Mouse (Mus musculus) liver, postnatal 0 days (tissue): ENCODE data around the gene Qdpr. TPM values are rescaled to one million over a fixed set of nuclear protein-coding genes. Genes with fewer than 3 reads are reported as not detected.

Experiments
- ATAC-seq: fragments of 200-750 bp; cut with Nextera tagmentation; 2 replicates; pipeline ENCODE4 v1.8.0; 2017; ENCODE audit warnings: mild to moderate bottlenecking, moderate library complexity
- DNase-seq: peaks from one replicate; pipeline ENCODE4 v3.0.0-alpha.2; 2016
- H3K27ac ChIP-seq: fragments of 300-500 bp; sonication (generic); 2 replicates; pipeline ENCODE4 v1.5.1; 2014; ENCODE audit warnings: antibody characterized with exemption, moderate library complexity, mild to moderate bottlenecking, low read depth
- H3K27me3 ChIP-seq: fragments of 300-500 bp; sonication (generic); 2 replicates; pipeline ENCODE4 v1.6.1; 2014; ENCODE audit warnings: low read length, control low read depth, mixed read lengths; ENCODE audit not compliant: insufficient read depth
- H3K36me3 ChIP-seq: fragments of 300-500 bp; sonication (generic); replicated peaks from 2 replicates; pipeline ENCODE4 v1.6.1; 2014; ENCODE audit warnings: mild to moderate bottlenecking, control low read depth, low read length, moderate library complexity, mixed read lengths; ENCODE audit not compliant: insufficient read depth
- H3K4me1 ChIP-seq: fragments of 300-500 bp; sonication (generic); 2 replicates; pipeline ENCODE4 v1.6.1; 2014; ENCODE audit warnings: antibody characterized with exemption, mild to moderate bottlenecking, control low read depth; ENCODE audit not compliant: insufficient read depth
- H3K4me2 ChIP-seq: fragments of 300-500 bp; sonication (generic); 2 replicates; pipeline ENCODE4 v1.6.1; 2014; ENCODE audit warnings: low read depth, mild to moderate bottlenecking, low read length, moderate library complexity, mixed read lengths
- H3K4me3 ChIP-seq: fragments of 300-500 bp; sonication (generic); 2 replicates; pipeline ENCODE4 v1.5.1; 2014; ENCODE audit warnings: low read depth, low read length
- H3K9ac ChIP-seq: fragments of 300-500 bp; sonication (generic); replicated peaks from 2 replicates; pipeline ENCODE4 v1.6.1; 2014; ENCODE audit warnings: mild to moderate bottlenecking, moderate library complexity
- H3K9me3 ChIP-seq: fragments of 300-500 bp; sonication (generic); 2 replicates; pipeline ENCODE4 v1.6.1; 2016; ENCODE audit warnings: mild to moderate bottlenecking, control low read depth, low read length, mixed read lengths
- CTCF ChIP-seq: sonication (generic); IDR thresholded peaks from 2 replicates; pipeline ENCODE4 v1.5.1; 2016; ENCODE audit warnings: antibody characterized with exemption, low read depth
- EP300 ChIP-seq: IDR thresholded peaks from 2 replicates; pipeline ENCODE4 v1.6.1; 2016; ENCODE audit warnings: antibody characterized with exemption, low read depth, mild to moderate bottlenecking
- WGBS: fragments of 180-500 bp; shearing (Covaris S2); extraction: QIAGEN DNeasy Blood & Tissue Kit; methylation state at CpG from one replicate; pipeline ENCODE4 v1.1.7; 2014; ENCODE audit not compliant: insufficient replicate concordance; 5-methylcytosine and 5-hydroxymethylcytosine counted together
- polyA plus RNA-seq: library from polyadenylated mRNA; unstranded; fragments of >200 nt; fragmentation: Nextera tagmentation; extraction: Ambion mirVana; gene quantifications from 2 replicates; pipeline ENCODE4 v1.2.1, GENCODE M21; 2015

Qdpr gene
- polyA plus RNA-seq, 1 experiment from 2014 or later = 202 TPM

- Histone ChIP-seq H3K9me3 (no peaks in the 10 kb centered on the region), H3K4me2 (no peak overlapping the region), H3K27ac (no peak overlapping the region), H3K4me3 (no peak overlapping the region), H3K4me1 (peaks cover 3% of the 10 kb centered on the region; the same call in 1 of the 2 replicates), H3K36me3 (no peaks in the 10 kb centered on the region), H3K9ac (no peak overlapping the region), H3K27me3 (no peaks in the 10 kb centered on the region)
- ATAC-seq (no peak), DNase-seq (no peak)
- TF ChIP-seq EP300 (no peak), CTCF (no peak)
- 74% methylated on average over 1 of the region's 1 CpGs for WGBS
These were observed 30.0 kb upstream of the Qdpr start for GRCm38 (mm10) chr5:45480066-45480465.

GRCm38 (mm10) chr5:45477601-45478000, 27.6 kb upstream of the Qdpr start:
- ATAC-seq (no peak), DNase-seq (no peak)
- 70% methylated on average over 7 of the region's 7 CpGs for WGBS
- Histone ChIP-seq H3K4me3 (no peak overlapping the region), H3K4me1 (peaks cover 3% of the 10 kb centered on the region; the same call in 1 of the 2 replicates), H3K4me2 (no peak overlapping the region), H3K9me3 (no peaks in the 10 kb centered on the region), H3K27ac (no peak overlapping the region), H3K9ac (no peak overlapping the region), H3K27me3 (no peaks in the 10 kb centered on the region), H3K36me3 (no peaks in the 10 kb centered on the region)
- TF ChIP-seq CTCF (no peak), EP300 (no peak)

GRCm38 (mm10) chr5:45476288-45476687, 26.3 kb upstream of the Qdpr start:
- H3K4me3 ChIP-seq = no peak overlapping the region
- H3K27ac ChIP-seq = no peak overlapping the region
- WGBS = 48% methylated on average over 6 of the region's 6 CpGs
- ATAC-seq (no peak), DNase-seq (no peak)
- no peaks in the 10 kb centered on the region for H3K36me3 ChIP-seq
- no peak overlapping the region for H3K4me2 ChIP-seq
- H3K27me3 ChIP-seq = no peaks in the 10 kb centered on the region
- no peak for TF ChIP-seq EP300
- TF ChIP-seq CTCF = no peak
- no peak overlapping the region for H3K9ac ChIP-seq
- no peaks in the 10 kb centered on the region for H3K9me3 ChIP-seq
- H3K4me1 ChIP-seq = peaks cover 3% of the 10 kb centered on the region; the same call in 1 of the 2 replicates

- Histone ChIP-seq H3K36me3 (no peaks in the 10 kb centered on the region), H3K4me3 (no peak overlapping the region), H3K27me3 (no peaks in the 10 kb centered on the region), H3K4me2 (no peak overlapping the region), H3K9me3 (no peaks in the 10 kb centered on the region), H3K4me1 (peaks cover 3% of the 10 kb centered on the region; the same call in 1 of the 2 replicates), H3K9ac (no peak overlapping the region), H3K27ac (no peak overlapping the region)
- ATAC-seq (no peak), DNase-seq (no peak)
- 84% methylated on average over 5 of the region's 5 CpGs for WGBS
- TF ChIP-seq CTCF (no peak), EP300 (no peak)
These were observed 25.7 kb upstream of the Qdpr start for GRCm38 (mm10) chr5:45475771-45476170.

- DNase-seq = no peak
- peaks cover 3% of the 10 kb centered on the region; the same call in 1 of the 2 replicates for H3K4me1 ChIP-seq
- no peaks in the 10 kb centered on the region for H3K9me3 ChIP-seq
- H3K9ac ChIP-seq = no peak overlapping the region
- no peak overlapping the region for H3K4me2 ChIP-seq
- H3K4me3 ChIP-seq = no peak overlapping the region
- ATAC-seq = peak; percentile 56; the same call in 1 of the 2 replicates
- 48% methylated on average over 4 of the region's 4 CpGs for whole genome bisulfite sequencing
- H3K27ac ChIP-seq = no peak overlapping the region
- no peaks in the 10 kb centered on the region for H3K36me3 ChIP-seq
- H3K27me3 ChIP-seq = 0 out of 2 replicates have a peak, but pooled peaks cover 2% of the 10 kb centered on the region
- TF ChIP-seq EP300 (no peak), CTCF (no peak)
These were observed 24.7 kb upstream of the Qdpr start for GRCm38 (mm10) chr5:45474758-45475157.

- no peak overlapping the region for H3K9ac ChIP-seq
- no peak overlapping the region for H3K4me3 ChIP-seq
- DNase-seq = no peak
- no peak overlapping the region for H3K27ac ChIP-seq
- H3K4me2 ChIP-seq = no peak overlapping the region
- H3K27me3 ChIP-seq = 0 out of 2 replicates have a peak, but pooled peaks cover 2% of the 10 kb centered on the region
- H3K4me1 ChIP-seq = peaks cover 3% of the 10 kb centered on the region; the same call in 1 of the 2 replicates
- H3K9me3 ChIP-seq = no peaks in the 10 kb centered on the region
- no peak for TF ChIP-seq EP300
- TF ChIP-seq CTCF = peak; percentile 79
- WGBS = 21% methylated on average over 6 of the region's 6 CpGs
- peak; percentile 56 for ATAC-seq
- H3K36me3 ChIP-seq = no peaks in the 10 kb centered on the region
These were observed 24.2 kb upstream of the Qdpr start for GRCm38 (mm10) chr5:45474215-45474614.

- WGBS = 88% methylated on average over 1 of the region's 1 CpGs
- ATAC-seq = no peak
- Histone ChIP-seq H3K27me3 (0 out of 2 replicates have a peak, but pooled peaks cover 2% of the 10 kb centered on the region), H3K9me3 (no peaks in the 10 kb centered on the region), H3K27ac (no peak overlapping the region), H3K4me1 (peaks cover 3% of the 10 kb centered on the region; the same call in 1 of the 2 replicates), H3K4me3 (no peak overlapping the region), H3K9ac (no peak overlapping the region), H3K36me3 (no peaks in the 10 kb centered on the region), H3K4me2 (no peak overlapping the region)
- no peak for DNase-seq
- TF ChIP-seq CTCF = no peak
- no peak for TF ChIP-seq EP300
These were observed 23.5 kb upstream of the Qdpr start for GRCm38 (mm10) chr5:45473521-45473920.
